Comparison of ENCODE assay signal across 32 mouse cellular contexts in the genomic region with DNA sequence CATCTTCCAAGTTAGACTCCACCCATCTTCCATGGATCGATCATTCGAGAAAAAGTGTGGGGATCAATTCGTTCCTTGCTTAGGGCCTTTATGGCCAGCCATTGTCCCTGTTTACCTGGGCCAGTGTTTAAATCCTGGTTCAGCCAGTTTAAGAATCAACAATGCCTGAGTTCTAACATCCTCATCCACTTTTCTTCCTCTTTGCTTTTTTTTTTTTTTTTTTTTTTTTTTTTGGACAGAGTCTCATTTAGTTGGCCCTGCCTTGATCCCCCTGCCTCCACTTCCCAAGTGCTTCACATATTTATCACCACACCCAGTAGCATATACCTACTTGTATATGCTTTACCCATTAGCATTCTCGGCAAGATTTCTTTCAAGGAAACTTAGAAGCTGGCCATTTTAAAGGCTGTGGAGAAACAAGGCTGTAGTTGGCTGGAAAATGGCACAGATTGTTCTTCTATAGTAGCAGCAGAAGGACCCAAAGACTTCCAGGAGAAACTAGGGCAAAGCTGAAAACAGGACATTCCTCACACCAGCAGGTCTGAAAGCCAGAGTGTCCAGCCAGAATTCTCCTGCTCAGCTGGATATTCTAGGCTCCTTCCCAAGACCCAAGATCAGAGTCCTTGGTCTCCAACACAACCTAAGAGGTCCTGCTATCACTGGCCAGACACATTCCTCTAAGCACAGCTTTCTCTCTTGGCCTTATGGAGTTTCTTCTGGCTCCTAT. TPM values are rescaled to one million over a fixed set of nuclear protein-coding genes. Genes with fewer than 3 reads are reported as not detected.
DNase-seq lines count a peak whose midpoint lies in the region; ATAC-seq and TF ChIP-seq lines count a peak whose summit lies in the region.
"Had no signal": no experiment of that assay in that cellular context is flagged by ENCODE, and none has a peak within 500 bp of the region (broad histone marks: within the 10 kb centered on the region; RNA-seq: fewer than 3 reads in every experiment).

No protein-coding gene starts in this region.

- H3K27ac ChIP-seq in macrophage: peak overlapping the region; percentile 10
- H3K27ac ChIP-seq in hindbrain, postnatal 0 days: no peak overlapping the region
- H3K27ac ChIP-seq: embryonic facial prominence, embryonic 12.5 days; hindbrain, embryonic 12.5 days; liver, embryonic 13.5 days; lung, embryonic 15.5 days; midbrain, embryonic 15.5 days; neural tube, embryonic 13.5 days had no signal

- no peak overlapping the region for H3K4me2 ChIP-seq in hindbrain, postnatal 0 days (ENCODE audit: low read depth, low read length)
- H3K4me2 ChIP-seq: embryonic facial prominence, embryonic 12.5 days; heart, embryonic 11.5 days; hindbrain, embryonic 12.5 days; liver, embryonic 13.5 days; lung, embryonic 15.5 days; midbrain, embryonic 15.5 days; neural tube, embryonic 13.5 days had no signal

- no peaks in the 10 kb centered on the region for H3K27me3 ChIP-seq in hindbrain, postnatal 0 days (ENCODE audit: insufficient read depth, low read length)
- H3K27me3 ChIP-seq: liver, embryonic 13.5 days had no signal

- peaks cover 71% of the 10 kb centered on the region for H3K79me2 ChIP-seq in macrophage (ENCODE audit: inconsistent target)

- ATAC-seq in erythroblast, adult 5-6 weeks (replicated peaks; ENCODE audit: low FRiP score, poor library complexity, severe bottlenecking): no peak
- ATAC-seq in hindbrain, postnatal 0 days: no peak
- ATAC-seq: forebrain, embryonic 14.5 days; midbrain, embryonic 15.5 days had no signal

- H3K9me3 ChIP-seq in hindbrain, postnatal 0 days (ENCODE audit: low read length): no peaks in the 10 kb centered on the region
- H3K9me3 ChIP-seq: embryonic facial prominence, embryonic 12.5 days; hindbrain, embryonic 12.5 days; liver, embryonic 13.5 days; lung, embryonic 15.5 days; midbrain, embryonic 15.5 days; neural tube, embryonic 13.5 days had no signal

- H3K9ac ChIP-seq in hindbrain, postnatal 0 days (replicated peaks; ENCODE audit: low read length): no peak overlapping the region
- H3K9ac ChIP-seq: embryonic facial prominence, embryonic 12.5 days; hindbrain, embryonic 12.5 days; liver, embryonic 13.5 days; lung, embryonic 15.5 days; midbrain, embryonic 15.5 days; neural tube, embryonic 13.5 days had no signal

- DNase-seq in right cerebral cortex, postnatal 10 days (ENCODE audit: low spot score in 2 of 2): peak; percentile 39 to 56
- DNase-seq in right cerebral cortex, adult 2 months (ENCODE audit: low spot score in 2 of 2): no peak
- DNase-seq in cerebellum, adult 11 months: peak; percentile 71
- peak; percentile 91 for DNase-seq in cerebellum, adult 9-11 months
- DNase-seq in lung, postnatal 14 days: no peak
- no peak for DNase-seq in hindbrain, postnatal 0 days (ENCODE audit: low spot score)
- DNase-seq: adrenal gland, postnatal 36 days; gastrocnemius, postnatal 10 days; heart, adult 11 months; kidney, adult 11 months; kidney, postnatal 4 days; liver, embryonic 13.5 days; lung, postnatal 4 days; thymus, postnatal 25 days had no signal

- H3K4me3 ChIP-seq in macrophage (ENCODE audit: inconsistent target): no peak overlapping the region
- no peak overlapping the region for H3K4me3 ChIP-seq in hindbrain, postnatal 0 days (ENCODE audit: low read length)
- H3K4me3 ChIP-seq: embryonic facial prominence, embryonic 12.5 days; erythroblast, embryonic 14.5 days; hindbrain, embryonic 12.5 days; left cerebral cortex, adult 2 months; liver, embryonic 13.5 days; lung, embryonic 15.5 days; midbrain, embryonic 15.5 days; myocyte; neural tube, embryonic 13.5 days had no signal

- H3K36me3 ChIP-seq in macrophage (ENCODE audit: inconsistent target): no peaks in the 10 kb centered on the region
- no peaks in the 10 kb centered on the region for H3K36me3 ChIP-seq in hindbrain, postnatal 0 days (ENCODE audit: insufficient read depth, low read length)
- H3K36me3 ChIP-seq: embryonic facial prominence, embryonic 12.5 days; hindbrain, embryonic 12.5 days; lung, embryonic 15.5 days; midbrain, embryonic 15.5 days; neural tube, embryonic 13.5 days had no signal

- WGBS in macrophage (ENCODE audit: missing documents): 92% methylated on average over 4 of the region's 4 CpGs
- 93% methylated on average over 4 of the region's 4 CpGs for WGBS in hindbrain, postnatal 0 days

- H3K4me1 ChIP-seq in hindbrain, postnatal 0 days (ENCODE audit: insufficient read depth, low read length): peaks cover 7% of the 10 kb centered on the region

- TF ChIP-seq CTCF in hindbrain, postnatal 0 days (IDR thresholded peaks at IDR 0.05; ENCODE audit: low read depth): no peak

RNA-seq across cellular contexts. Expression of gene Nrros, which starts 2.6 kb away (rescaled TPM):
- 1,000 to 10,000 TPM in 3 of 26 experiments, 100 to 1,000 TPM in 23; 132 to 1,171 (median 355) TPM for total RNA-seq in macrophage (2018; cell fraction: chromatin; rRNA removed)
- 100 to 1,000 TPM; 175 to 537 (median 329) TPM for total RNA-seq in macrophage (2018; cell fraction: cytosol; rRNA removed)
- 1,000 to 10,000 TPM in 5 of 26 experiments, 100 to 1,000 TPM in 21; 236 to 1,699 (median 464) TPM for total RNA-seq in macrophage (2018; cell fraction: nucleus; rRNA removed)
- polyA plus RNA-seq in macrophage (2018): 133 to 329 TPM (median 277 TPM) in 3 replicates
- 29.0 and 38.5 TPM in 2 replicates for total RNA-seq in erythroblast, adult 5-6 weeks (2015; ENCODE audit: low replicate concordance)
- 18.1 and 25.4 TPM in 2 replicates for total RNA-seq in erythroblast, adult 5-6 weeks (2017; ENCODE audit: low replicate concordance)
- total RNA-seq in hindbrain, postnatal 0 days (2014; rRNA removed): 8.7 and 17.3 TPM in 2 replicates
- 5.4 and 6.7 TPM in 2 replicates for polyA plus RNA-seq in hindbrain, postnatal 0 days (2015; fragmentation: Nextera tagmentation; extraction: Ambion mirVana)
- polyA plus RNA-seq: C2C12, myocyte had no signal

RNA-seq across cellular contexts. Expression of gene Bex6, which starts 11.6 kb away (rescaled TPM):
- total RNA-seq in macrophage (2018; cell fraction: chromatin; rRNA removed): under 1 TPM in 1 of 26 experiments, not detected in 25; 0.99 TPM
- 1 to 10 TPM in 1 of 26 experiments, under 1 TPM in 24, not detected in 1; 0.14 to 1.2 (median 0.43) TPM for total RNA-seq in macrophage (2018; cell fraction: cytosol; rRNA removed)
- not detected for total RNA-seq in macrophage (2018; cell fraction: nucleus; rRNA removed)
- 0.64 to 0.83 TPM (median 0.74 TPM) in 3 replicates for polyA plus RNA-seq in macrophage (2018)
- total RNA-seq in erythroblast, adult 5-6 weeks (2015; ENCODE audit: low replicate concordance): 1.9 and 6.9 TPM in 2 replicates
- total RNA-seq in erythroblast, adult 5-6 weeks (2017; ENCODE audit: low replicate concordance): 3.2 and 7.8 TPM in 2 replicates
- total RNA-seq in hindbrain, postnatal 0 days (2014; rRNA removed): not detected in 2 replicates
- not detected in 2 replicates for polyA plus RNA-seq in hindbrain, postnatal 0 days (2015; fragmentation: Nextera tagmentation; extraction: Ambion mirVana)
- total RNA-seq: adrenal gland, adult 18-20 months; adrenal gland, postnatal 36 days; layer of hippocampus, postnatal 10 days; left cerebral cortex, adult 2 months; left cerebral cortex, postnatal 36 days had no signal
- polyA plus RNA-seq: C2C12; erythroblast, embryonic 14.5 days; forebrain, embryonic 14.5 days; heart, postnatal 0 days; hindbrain, embryonic 12.5 days; kidney, embryonic 16.5 days; midbrain, embryonic 15.5 days; myocyte; neural tube, embryonic 13.5 days had no signal

Comparison
In these comparisons a context has a peak if more than half of its experiments do, and no peak if none do; other contexts are left out.
1. DNase-seq: peak in right cerebral cortex, postnatal 10 days (2 of 2), cerebellum, adult 11 months (single experiment) and cerebellum, adult 9-11 months (single experiment); none in right cerebral cortex, adult 2 months (0 of 2), lung, postnatal 14 days (single experiment) and hindbrain, postnatal 0 days (single experiment).